Mouse (Mus musculus): ENCODE results near the gene Hs6st3.

GRCm38 (mm10) chr14:119582039-119582508 is 443.9 kb downstream of the Hs6st3 start:
- TF ChIP-seq CTCF (conservative IDR thresholded peaks at IDR 0.05; ENCODE audit: insufficient read depth, insufficient read length, low read depth, low read length) (no peak), POLR2A (IDR thresholded peaks at IDR 0.05; ENCODE audit: low read depth, low read length) (no peak)

All from kidney, adult 2 months (tissue).